Mouse (Mus musculus) mesoderm, embryonic 11.5 days (tissue): ENCODE measurements at regions not wholly inside any gene's neighbourhood (a gene's known extent, or its start where the extent isn't known, plus 50 kb on each side); places are given as distances from the start of the nearest gene placed in this dataset.

ENCODE experiments used
- DNase-seq: peaks from one replicate; pipeline ENCODE4 v3.0.0-alpha.2; 2012; ENCODE audit warnings: low read depth, low spot score

GRCm38 (mm10) chr13:91370021-91370420, 90.1 kb upstream of the Ssbp2 start:
- DNase-seq, result no peak

- no peak for DNase-seq
These were observed 89.6 kb upstream of the Ssbp2 start for GRCm38 (mm10) chr13:91370441-91370840.

- DNase-seq, result peak; percentile 96
These were observed 89.0 kb upstream of the Ssbp2 start for GRCm38 (mm10) chr13:91370886-91371595.

- no peak for DNase-seq
These were observed 88.5 kb upstream of the Ssbp2 start for GRCm38 (mm10) chr13:91371596-91371987.

- DNase-seq, result no peak
These were observed 87.8 kb upstream of the Ssbp2 start for GRCm38 (mm10) chr13:91372130-91372875.

- peak; percentile 65 for DNase-seq
These were observed 85.9 kb upstream of the Ssbp2 start for GRCm38 (mm10) chr13:91374141-91374540.

GRCm38 (mm10) chr13:91376556-91376955, 83.5 kb upstream of the Ssbp2 start:
- no peak for DNase-seq

GRCm38 (mm10) chr13:91377428-91377827, 82.7 kb upstream of the Ssbp2 start:
- DNase-seq, result no peak

- no peak for DNase-seq
These were observed 82.1 kb upstream of the Ssbp2 start for GRCm38 (mm10) chr13:91377972-91378371.

GRCm38 (mm10) chr13:91385393-91385792, 74.7 kb upstream of the Ssbp2 start:
- no peak for DNase-seq

GRCm38 (mm10) chr13:91387913-91388312, 72.2 kb upstream of the Ssbp2 start:
- DNase-seq, result no peak

GRCm38 (mm10) chr13:91403632-91404031, 56.5 kb upstream of the Ssbp2 start:
- no peak for DNase-seq

- no peak for DNase-seq
These were observed 55.1 kb upstream of the Ssbp2 start for GRCm38 (mm10) chr13:91405027-91405426.

- DNase-seq, result no peak
These were observed 50.0 kb upstream of the Ssbp2 start for GRCm38 (mm10) chr13:91410116-91410515.
